Mouse (Mus musculus): ENCODE data around the gene Nell1.

- TF ChIP-seq CTCF (IDR thresholded peaks at IDR 0.05; ENCODE audit: borderline replicate concordance, insufficient read depth, low read length) (no peak), POLR2A (IDR thresholded peaks at IDR 0.05; ENCODE audit: low read depth, low read length) (no peak)
These were observed 30.6 kb downstream of the Nell1 start for GRCm38 (mm10) chr7:50005268-50005667.
